Mouse (Mus musculus): ENCODE data around the gene Slc8a2.

- TF ChIP-seq POLR2A (IDR thresholded peaks at IDR 0.05; ENCODE audit: borderline replicate concordance, low read depth, low read length) (no peak), CTCF (IDR thresholded peaks at IDR 0.05; ENCODE audit: low read depth, low read length) (no peak)
These were observed 12.5 kb upstream of the Slc8a2 start for GRCm38 (mm10) chr7:16117100-16117499.
